Mouse (Mus musculus) liver, adult 2 months (tissue): ENCODE results near the gene Gm38431. TPM values are rescaled to one million over a fixed set of nuclear protein-coding genes. Genes with fewer than 3 reads are reported as not detected.

ENCODE experiments used
- DNase-seq: peaks from one replicate; pipeline ENCODE4 v3.0.0-alpha.2; 2011; ENCODE audit warnings: low read depth, low spot score; ENCODE audit errors: extremely low read depth
- H3K27ac ChIP-seq: fragments of 200-500 bp; replicated peaks from 2 replicates; pipeline ENCODE4 v1.5.1; 2012; ENCODE audit warnings: low read depth, mild to moderate bottlenecking, control low read depth, inconsistent platforms, low read length; ENCODE audit not compliant: insufficient read depth
- H3K27me3 ChIP-seq: fragments of 200-500 bp; 2 replicates; pipeline ENCODE4 v1.6.1; 2012; ENCODE audit warnings: mild to moderate bottlenecking, moderate library complexity, low read length, inconsistent platforms; ENCODE audit not compliant: control insufficient read depth, insufficient read depth
- H3K36me3 ChIP-seq: fragments of 200-500 bp; 2 replicates; pipeline ENCODE4 v1.6.1; 2012; ENCODE audit warnings: low read length, inconsistent platforms; ENCODE audit not compliant: control insufficient read depth, insufficient read depth
- H3K4me1 ChIP-seq: fragments of 200-500 bp; 2 replicates; pipeline ENCODE4 v1.6.1; 2011; ENCODE audit warnings: low read length; ENCODE audit not compliant: control insufficient read depth, insufficient read depth
- H3K4me3 ChIP-seq: fragments of 200-500 bp; 2 replicates; pipeline ENCODE4 v1.5.1; 2011; ENCODE audit warnings: low read depth, mild to moderate bottlenecking, control low read depth, low read length, moderate library complexity; ENCODE audit not compliant: insufficient read depth
- H3K79me2 ChIP-seq: fragments of 200-500 bp; 2 replicates; pipeline ENCODE4 v1.6.1; 2012; ENCODE audit warnings: inconsistent platforms, mild to moderate bottlenecking, low read length, moderate library complexity; ENCODE audit not compliant: control insufficient read depth, insufficient read depth
- H3K9ac ChIP-seq: fragments of 200-500 bp; 2 replicates; pipeline ENCODE4 v1.6.1; 2012; ENCODE audit warnings: low read depth, mild to moderate bottlenecking, control low read depth, inconsistent platforms, low read length
- CTCF ChIP-seq: fragments of 200-500 bp; IDR thresholded peaks from 2 replicates; pipeline ENCODE4 v1.5.1; 2011; ENCODE audit warnings: low read depth, low read length, control low read depth
- POLR2A ChIP-seq: fragments of 200-500 bp; IDR thresholded peaks from 2 replicates; pipeline ENCODE4 v1.6.1; 2011; ENCODE audit warnings: low read length, control low read depth; ENCODE audit not compliant: insufficient read depth; ENCODE audit errors: extremely low read depth
- WGBS: fragments of 180-500 bp; shearing (Covaris S2); methylation state at CpG from one replicate; pipeline ENCODE4 v1.1.7; 2018; 5-methylcytosine and 5-hydroxymethylcytosine counted together
- polyA plus RNA-seq: library from polyadenylated mRNA; depleted of rRNA; stranded (reverse); fragments of >200 nt; gene quantifications from 2 replicates; pipeline ENCODE4 v1.2.3, GENCODE M21; 2012
- total RNA-seq: library from RNA; depleted of rRNA; stranded (reverse); fragments of >200 nt; gene quantifications from 2 replicates; pipeline ENCODE4 v1.2.3, GENCODE M21; 2014

Gene Gm38431
- total and polyA plus RNA-seq, 2 experiments, result 2.5 to 5.8 TPM

DNA sequence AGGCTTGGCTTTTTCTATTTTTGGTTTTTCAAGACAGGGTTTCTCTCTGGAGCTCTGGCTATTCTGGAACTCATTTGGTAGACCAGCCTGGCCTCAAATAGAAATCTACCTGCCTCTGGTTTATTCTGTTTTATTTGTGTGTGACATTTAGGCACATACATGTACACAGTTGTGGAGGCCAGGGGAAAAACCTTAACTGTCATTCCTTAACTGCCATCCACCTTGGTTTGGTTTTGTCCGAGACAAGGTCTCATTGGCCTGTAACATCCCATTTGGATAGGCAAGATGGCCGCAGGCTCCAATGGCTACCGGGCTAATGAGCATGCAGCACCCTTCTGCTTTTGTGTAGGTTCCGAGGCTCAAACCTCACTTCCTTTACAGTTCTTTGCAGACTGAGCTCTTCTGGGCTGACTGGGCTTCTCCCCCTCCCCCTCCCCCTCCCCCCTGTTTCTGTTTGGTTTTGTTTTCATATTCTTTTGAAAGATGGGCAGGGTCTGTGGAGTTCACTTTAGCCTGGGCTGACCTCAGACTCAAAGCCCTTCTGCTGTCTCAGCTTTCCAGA is 43.6 kb upstream of the Gm38431 start:
- Histone ChIP-seq H3K9ac (no peak overlapping the region), H3K79me2 (no peaks in the 10 kb centered on the region; the same call in 1 of the 2 replicates), H3K27ac (no peak overlapping the region), H3K4me1 (peaks cover 2% of the 10 kb centered on the region; the same call in 1 of the 2 replicates), H3K27me3 (no peaks in the 10 kb centered on the region), H3K36me3 (peaks cover 2% of the 10 kb centered on the region; the same call in 1 of the 2 replicates), H3K4me3 (no peak overlapping the region)
- TF ChIP-seq POLR2A, result no peak
- TF ChIP-seq CTCF, result no peak
- DNase-seq, result no peak
- 80% methylated on average over 4 of the region's 4 CpGs for WGBS

DNA sequence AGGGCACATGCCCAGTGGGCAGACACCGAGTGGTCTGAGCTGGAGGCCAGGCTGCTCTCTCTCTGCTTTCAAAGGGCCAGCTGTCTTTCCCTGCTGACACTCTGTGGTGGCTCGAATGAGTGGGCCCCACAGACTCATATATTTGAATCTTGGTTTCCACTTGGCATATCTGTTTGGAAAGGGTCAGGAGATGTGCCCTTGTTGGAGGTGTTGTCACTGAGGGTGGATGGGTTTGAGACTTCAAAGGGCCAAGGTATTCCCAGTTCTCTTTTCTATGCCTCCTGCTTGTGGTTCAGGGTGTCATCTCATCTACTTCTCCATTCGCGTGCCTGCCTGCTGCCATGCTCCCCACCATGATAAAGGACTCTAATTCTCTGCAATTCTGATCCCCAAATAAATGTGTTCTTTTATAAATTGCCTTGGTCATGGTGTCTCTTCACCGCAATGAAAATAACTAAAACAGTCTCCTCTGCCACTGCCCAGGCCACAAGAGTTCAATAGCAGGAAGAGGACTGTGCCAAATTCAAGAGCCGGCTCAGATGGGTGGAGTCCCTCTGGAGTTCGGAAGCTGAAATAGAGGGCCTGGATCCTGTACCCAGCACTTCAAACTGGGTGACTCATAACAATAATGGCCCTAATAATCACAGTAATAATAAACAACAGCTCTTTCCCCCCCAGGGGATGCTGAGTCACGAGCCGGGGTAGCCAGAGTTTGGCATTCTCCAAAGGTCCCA is 43.0 kb upstream of the Gm38431 start:
- no peak overlapping the region for H3K27ac ChIP-seq
- WGBS, result 56% methylated on average over 9 of the region's 9 CpGs
- H3K4me1 ChIP-seq, result peaks cover 4% of the 10 kb centered on the region; the same call in 1 of the 2 replicates
- no peaks in the 10 kb centered on the region; the same call in 1 of the 2 replicates for H3K79me2 ChIP-seq
- H3K36me3 ChIP-seq, result peaks cover 2% of the 10 kb centered on the region; the same call in 1 of the 2 replicates
- peak; percentile 14 for DNase-seq
- no peak for TF ChIP-seq POLR2A
- H3K27me3 ChIP-seq, result no peaks in the 10 kb centered on the region
- H3K9ac ChIP-seq, result no peak overlapping the region
- H3K4me3 ChIP-seq, result no peak overlapping the region

DNA sequence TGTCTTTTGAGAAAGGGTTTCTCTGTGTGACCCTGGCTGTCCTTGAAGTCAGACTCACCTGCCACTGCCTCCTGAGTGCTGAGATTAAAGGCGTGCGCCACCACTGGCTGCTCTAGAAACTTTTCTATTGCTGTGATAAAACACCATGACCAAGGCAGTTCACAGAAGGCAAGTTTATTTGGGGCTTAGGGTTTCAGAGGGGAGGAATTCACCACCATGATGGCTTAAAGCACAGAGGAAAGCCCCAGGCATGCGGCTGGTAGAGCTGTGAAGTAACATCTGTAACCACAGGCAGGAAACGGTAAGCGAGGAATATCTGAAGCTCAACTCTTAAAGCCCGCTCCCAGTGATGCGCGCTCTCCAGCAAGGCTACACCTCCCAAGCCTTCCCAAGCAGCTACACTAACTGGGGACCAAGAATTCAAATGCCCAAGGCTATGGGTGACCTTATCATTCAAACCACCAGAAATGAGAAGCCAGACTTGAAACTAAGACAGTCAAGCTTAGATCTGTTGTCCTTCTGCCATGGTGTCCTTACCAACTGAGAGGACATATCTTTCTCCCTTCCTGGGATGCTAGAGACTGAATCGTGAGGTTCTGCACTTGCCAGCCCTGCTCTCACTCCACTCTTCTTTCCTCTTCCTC is 41.4 kb upstream of the Gm38431 start:
- Histone ChIP-seq H3K9ac (no peak overlapping the region), H3K79me2 (no peaks in the 10 kb centered on the region; the same call in 1 of the 2 replicates), H3K4me1 (peaks cover 4% of the 10 kb centered on the region; the same call in 1 of the 2 replicates), H3K4me3 (no peak overlapping the region), H3K27me3 (no peaks in the 10 kb centered on the region), H3K36me3 (no peaks in the 10 kb centered on the region), H3K27ac (no peak overlapping the region)
- no peak for TF ChIP-seq POLR2A
- TF ChIP-seq CTCF, result no peak
- 79% methylated on average over 9 of the region's 9 CpGs for WGBS
- DNase-seq, result no peak

DNA sequence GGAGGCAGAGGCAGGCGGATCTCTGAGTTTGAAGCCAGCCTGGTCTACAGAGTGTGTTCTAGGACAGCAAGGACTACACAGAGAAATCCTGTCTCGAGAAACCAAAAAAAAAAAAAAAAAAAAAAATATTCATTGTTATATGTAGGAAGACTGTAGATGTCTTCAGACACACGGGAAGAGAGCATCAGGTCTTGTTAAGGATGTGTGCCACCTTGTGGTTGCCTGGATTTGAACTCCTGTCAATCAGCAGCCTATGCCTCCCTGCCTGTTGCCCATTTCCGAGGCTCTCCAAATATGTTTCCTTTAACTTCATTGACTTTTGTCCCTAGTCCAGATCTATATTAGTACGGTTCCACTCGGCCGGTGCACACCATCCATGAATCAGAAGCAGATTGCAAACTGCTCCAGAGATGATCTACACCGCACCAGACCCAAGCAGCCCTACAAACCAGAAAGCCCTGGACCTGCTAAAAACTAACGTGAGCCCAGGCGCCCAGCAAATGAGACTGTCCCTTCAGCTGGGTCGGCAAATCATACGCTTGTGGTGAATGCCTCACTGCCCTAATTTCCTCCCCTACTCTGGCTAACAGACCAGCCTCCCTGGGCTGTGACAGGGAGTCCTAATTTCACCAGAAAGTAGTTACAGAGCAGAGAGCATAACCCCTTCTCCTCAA is 40.4 kb upstream of the Gm38431 start:
- H3K4me3 ChIP-seq, result no peak overlapping the region
- 69% methylated on average over 12 of the region's 12 CpGs for WGBS
- peak; percentile 52 for DNase-seq

GRCm38 (mm10) chr9:21131059-21131956 is 39.5 kb upstream of the Gm38431 start, which contains the start of gene Tyk2:
Gene Tyk2 (minus strand): TSS chr9:21131243.
- Histone ChIP-seq H3K27ac (peak within 1 kb of the TSS; percentile 20; the same call in 1 of the 2 replicates), H3K27me3 (no peaks in the 10 kb centered on the region), H3K9ac (peak within 1 kb of the TSS; percentile 72), H3K4me1 (peaks cover 4% of the 10 kb centered on the region; the same call in 1 of the 2 replicates), H3K4me3 (peak within 1 kb of the TSS; percentile 76), H3K79me2 (no peaks in the 10 kb centered on the region; the same call in 1 of the 2 replicates), H3K36me3 (no peaks in the 10 kb centered on the region; the same call in 1 of the 2 replicates)
- peak; percentile 98 for DNase-seq
- 6% methylated on average over 37 of the region's 37 CpGs for WGBS
- peak; percentile 60; the same call in 1 of the 2 replicates for TF ChIP-seq POLR2A
- TF ChIP-seq CTCF, result no peak

More for the DNA sequence above, 40.4 kb upstream of the Gm38431 start:
- Histone ChIP-seq H3K36me3 (no peaks in the 10 kb centered on the region; the same call in 1 of the 2 replicates), H3K27me3 (no peaks in the 10 kb centered on the region), H3K4me1 (peaks cover 4% of the 10 kb centered on the region; the same call in 1 of the 2 replicates), H3K79me2 (no peaks in the 10 kb centered on the region; the same call in 1 of the 2 replicates), H3K9ac (no peak overlapping the region), H3K27ac (no peak overlapping the region)
- TF ChIP-seq CTCF, result peak; percentile 31; the same call in 1 of the 2 replicates
- TF ChIP-seq POLR2A, result no peak
